Mouse (Mus musculus) E14TG2a.4 (cell line): ENCODE data around the gene P3h2.

Experiments
- CTCF ChIP-seq: conservative IDR thresholded peaks from 2 replicates; pipeline ENCODE4 v1.5.1; 2014; ENCODE audit warnings: low read length
- POU5F1 ChIP-seq: IDR thresholded peaks from 2 replicates; pipeline ENCODE4 v1.6.1; 2014; ENCODE audit warnings: low read length, borderline replicate concordance

DNA sequence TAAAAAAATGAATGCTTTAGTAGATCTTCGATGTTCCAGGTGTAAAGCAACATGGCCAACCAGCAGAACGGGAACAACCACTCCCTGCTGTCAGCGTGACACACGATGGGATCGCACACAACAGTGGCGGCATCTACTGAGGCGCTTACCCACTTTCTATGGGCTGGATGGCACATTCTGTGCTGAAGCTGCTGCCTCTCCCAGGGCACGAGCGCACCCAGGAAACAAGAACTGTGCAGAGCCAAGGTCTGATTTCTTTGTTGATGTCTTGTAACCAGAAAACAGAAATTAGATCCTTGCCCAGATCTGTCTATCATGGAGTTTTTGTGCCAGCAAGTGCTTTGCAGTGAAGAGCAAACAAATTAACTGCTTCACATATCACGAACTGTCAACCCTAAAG, 147.4 kb downstream of the P3h2 start:
- TF ChIP-seq CTCF (no peak), POU5F1 (no peak)
